In genomic region chr11:33614218-33614617, GRCm38 (mm10) we compare ENCODE assay signal across 8 mouse cellular contexts. TPM values are rescaled to one million over a fixed set of nuclear protein-coding genes. Genes with fewer than 3 reads are reported as not detected.
DNase-seq lines count a peak whose midpoint lies in the region; ATAC-seq and TF ChIP-seq lines count a peak whose summit lies in the region.

No protein-coding gene starts in this region.

- peak; percentile 72 for DNase-seq in CH12.LX (ENCODE audit: extremely low read depth)
- DNase-seq in brain, adult 2 months (ENCODE audit: low read depth, low spot score), result peak; percentile 65
- peak; percentile 78 for DNase-seq in forebrain, embryonic 10.5 days (ENCODE audit: extremely low spot score, low spot score)
- peak; percentile 78 to 84 for DNase-seq in heart, postnatal 10 days
- peak; percentile 52 to 67 for DNase-seq in kidney, postnatal 25 days
- DNase-seq in liver, embryonic 14.5 days (ENCODE audit: low read depth in 3 of 3, low spot score in 3 of 3), result peak in 1 of 3 experiments; percentile 1
- DNase-seq in thymus, adult 2 months, result peak; percentile 41

- WGBS in forebrain, embryonic 10.5 days, result 9% methylated on average over 15 of the region's 15 CpGs
- WGBS in liver, embryonic 14.5 days (ENCODE audit: insufficient replicate concordance), result 5% methylated on average over 15 of the region's 15 CpGs
- 7% methylated on average over 15 of the region's 15 CpGs for WGBS in neural tube, embryonic 14.5 days
- WGBS in thymus, adult 2 months, result 9% methylated on average over 15 of the region's 15 CpGs

- H3K4me1 ChIP-seq in CH12.LX (ENCODE audit: control insufficient read depth in 1 of 2, insufficient read depth in 2 of 2), result peaks cover 2 to 4% of the 10 kb centered on the region in 2 experiments; a peak in 1 of 4 replicates
- H3K4me1 ChIP-seq in forebrain, embryonic 10.5 days, result no peaks in the 10 kb centered on the region
- no peaks in the 10 kb centered on the region for H3K4me1 ChIP-seq in liver, embryonic 14.5 days (replicated peaks; ENCODE audit: control insufficient read depth in 2 of 2, insufficient read depth in 2 of 2, low read length in 1 of 2)
- H3K4me1 ChIP-seq in neural tube, embryonic 14.5 days (ENCODE audit: control insufficient read depth, insufficient read depth, low read length), result no peaks in the 10 kb centered on the region
- H3K4me1 ChIP-seq in thymus, adult 2 months (replicated peaks; ENCODE audit: control insufficient read depth, insufficient read depth, low read length), result no peaks in the 10 kb centered on the region

- ATAC-seq in liver, embryonic 14.5 days (ENCODE audit: insufficient read depth), result no peak
- ATAC-seq in neural tube, embryonic 14.5 days (ENCODE audit: low read depth), result peak; percentile 66

- in situ Hi-C loops in CH12.LX (cut with MboI; ENCODE audit: low pct_ligation_motif_present, low pct_unique_long_range_greater_than_20kb, low sequenced_read_pairs), result loop anchor here (5.0 kb wide), 1 partner anchor 437 kb away; no protein-coding TSS in a partner anchor

- no peaks in the 10 kb centered on the region for H3K27me3 ChIP-seq in CH12.LX (replicated peaks)
- H3K27me3 ChIP-seq in forebrain, embryonic 10.5 days (ENCODE audit: poor library complexity, severe bottlenecking), result peaks cover 4% of the 10 kb centered on the region; the same call in 1 of the 2 replicates
- H3K27me3 ChIP-seq in liver, embryonic 14.5 days (ENCODE audit: control insufficient read depth, insufficient read depth, low read length), result no peaks in the 10 kb centered on the region
- no peaks in the 10 kb centered on the region for H3K27me3 ChIP-seq in neural tube, embryonic 14.5 days (ENCODE audit: control insufficient read depth, insufficient read depth, low read length)
- H3K27me3 ChIP-seq in thymus, adult 2 months (ENCODE audit: control insufficient read depth, insufficient read depth, low read length), result no peaks in the 10 kb centered on the region

- peak; percentile 99 for TF ChIP-seq RAD21 in CH12.LX (IDR thresholded peaks at IDR 0.05; ENCODE audit: low read depth, low read length)

- no peaks in the 10 kb centered on the region for H3K79me2 ChIP-seq in CH12.LX (replicated peaks; ENCODE audit: control insufficient read depth, extremely low read depth, insufficient read depth, poor library complexity, severe bottlenecking)

- no peak overlapping the region for H3K9ac ChIP-seq in CH12.LX (ENCODE audit: insufficient read depth, low read depth)
- H3K9ac ChIP-seq in liver, embryonic 14.5 days (replicated peaks), result no peak overlapping the region
- H3K9ac ChIP-seq in neural tube, embryonic 14.5 days (replicated peaks; ENCODE audit: low read depth, low read length), result no peak overlapping the region

- peak; percentile 92 to 97 for TF ChIP-seq CTCF in CH12.LX (conservative IDR thresholded peaks at IDR 0.05 in 1 of 2, IDR thresholded peaks at IDR 0.05 in 1 of 2; ENCODE audit: low read depth in 2 of 2, low read length in 2 of 2)
- peak; percentile 85 for TF ChIP-seq CTCF in liver, embryonic 14.5 days (IDR thresholded peaks at IDR 0.05; ENCODE audit: low read depth)
- TF ChIP-seq CTCF in thymus, adult 2 months (IDR thresholded peaks at IDR 0.05; ENCODE audit: borderline replicate concordance, control insufficient read depth, extremely low read depth, insufficient read depth, low read length, poor library complexity), result peak; percentile 56; the same call in 1 of the 2 replicates

- no peaks in the 10 kb centered on the region for H3K9me3 ChIP-seq in CH12.LX (replicated peaks; ENCODE audit: low read length)
- H3K9me3 ChIP-seq in forebrain, embryonic 10.5 days, result no peaks in the 10 kb centered on the region
- H3K9me3 ChIP-seq in liver, embryonic 14.5 days (ENCODE audit: control insufficient read depth, low read length), result no peaks in the 10 kb centered on the region
- H3K9me3 ChIP-seq in neural tube, embryonic 14.5 days (ENCODE audit: control insufficient read depth, low read length), result no peaks in the 10 kb centered on the region

- H3K27ac ChIP-seq in CH12.LX (ENCODE audit: insufficient read depth, low read depth), result no peak overlapping the region
- H3K27ac ChIP-seq in forebrain, embryonic 10.5 days, result no peak overlapping the region
- no peak overlapping the region for H3K27ac ChIP-seq in liver, embryonic 14.5 days
- no peak overlapping the region for H3K27ac ChIP-seq in neural tube, embryonic 14.5 days (ENCODE audit: low read depth, low read length)
- H3K27ac ChIP-seq in thymus, adult 2 months (ENCODE audit: control insufficient read depth, insufficient read depth, low read length), result no peak overlapping the region

- TF ChIP-seq EP300 in CH12.LX (IDR thresholded peaks at IDR 0.05; ENCODE audit: low read length), result no peak
- TF ChIP-seq EP300 in liver, embryonic 14.5 days (IDR thresholded peaks at IDR 0.05; ENCODE audit: low read depth), result no peak

- H3K4me2 ChIP-seq in CH12.LX (ENCODE audit: insufficient read depth, low read depth, poor library complexity, severe bottlenecking), result no peak overlapping the region
- H3K4me2 ChIP-seq in liver, embryonic 14.5 days (ENCODE audit: low read depth), result no peak overlapping the region
- H3K4me2 ChIP-seq in neural tube, embryonic 14.5 days (ENCODE audit: low read depth, low read length), result no peak overlapping the region

- no peaks in the 10 kb centered on the region for H3K36me3 ChIP-seq in CH12.LX (replicated peaks in 1 of 2; ENCODE audit: control insufficient read depth in 1 of 2, insufficient read depth in 1 of 2, low read length in 1 of 2)
- no peaks in the 10 kb centered on the region for H3K36me3 ChIP-seq in forebrain, embryonic 10.5 days (replicated peaks)
- H3K36me3 ChIP-seq in liver, embryonic 14.5 days (replicated peaks; ENCODE audit: control insufficient read depth, insufficient read depth, low read depth), result no peaks in the 10 kb centered on the region
- H3K36me3 ChIP-seq in neural tube, embryonic 14.5 days (ENCODE audit: control insufficient read depth, insufficient read depth, low read length), result no peaks in the 10 kb centered on the region
- no peaks in the 10 kb centered on the region for H3K36me3 ChIP-seq in thymus, adult 2 months (ENCODE audit: control insufficient read depth, insufficient read depth, low read length)

- no peak for TF ChIP-seq POLR2A in CH12.LX (IDR thresholded peaks at IDR 0.05; ENCODE audit: low read depth, low read length)
- no peak for TF ChIP-seq POLR2A in thymus, adult 2 months (IDR thresholded peaks at IDR 0.05; ENCODE audit: control insufficient read depth, extremely low read depth, insufficient read depth, low read length, poor library complexity)

- dilution Hi-C loops in CH12.LX (cut with MboI; ENCODE audit: extremely low pct_ligation_motif_present, extremely low pct_unique_long_range_greater_than_20kb, low sequenced_read_pairs), result no loop called here

- intact Hi-C loops in heart, postnatal 10 days (cut with DNase I), result loop anchor here (1.0 to 10.0 kb wide), 4 partner anchors 279 to 438 kb away; no protein-coding TSS in a partner anchor

- no peak overlapping the region for H3K4me3 ChIP-seq in CH12.LX (replicated peaks in 1 of 3; ENCODE audit: low read depth in 2 of 3, low read length in 2 of 3, poor library complexity in 1 of 3)
- no peak overlapping the region for H3K4me3 ChIP-seq in forebrain, embryonic 10.5 days
- no peak overlapping the region for H3K4me3 ChIP-seq in liver, embryonic 14.5 days (ENCODE audit: insufficient read depth in 1 of 2, low read depth in 2 of 2, low read length in 2 of 2)
- no peak overlapping the region for H3K4me3 ChIP-seq in neural tube, embryonic 14.5 days (ENCODE audit: low read depth, low read length)
- no peak overlapping the region for H3K4me3 ChIP-seq in thymus, adult 2 months (ENCODE audit: control insufficient read depth, insufficient read depth, low read length)

TF ChIP-seq in CH12.LX, 34 proteins besides CTCF, POLR2A, EP300 and RAD21 (continues in another document):
- TF ChIP-seq E2F4 (IDR thresholded peaks at IDR 0.05; ENCODE audit: insufficient replicate concordance, low read depth, low read length) (0 out of 2 replicates have a peak, but pooled peaks have one; percentile 29), TCF12 (IDR thresholded peaks at IDR 0.05; ENCODE audit: low read depth, low read length) (no peak), ETS1 (conservative IDR thresholded peaks at IDR 0.05; ENCODE audit: low read depth, low read length) (no peak), CHD1 (IDR thresholded peaks at IDR 0.05; ENCODE audit: low read depth, low read length) (no peak), USF2 (conservative IDR thresholded peaks at IDR 0.05; ENCODE audit: low read depth, low read length) (no peak), ELF1 (IDR thresholded peaks at IDR 0.05; ENCODE audit: low read depth, low read length) (peak; percentile 33; the same call in 1 of the 2 replicates), NRF1 (IDR thresholded peaks at IDR 0.05; ENCODE audit: low read depth, low read length) (no peak), POLR2AphosphoS2 (IDR thresholded peaks at IDR 0.05; ENCODE audit: low read depth, low read length) (no peak), ZNF384 (IDR thresholded peaks at IDR 0.05; ENCODE audit: low read depth, low read length) (no peak), MAZ (IDR thresholded peaks at IDR 0.05; ENCODE audit: low read depth, low read length) (0 out of 2 replicates have a peak, but pooled peaks have one; percentile 33), JUND (conservative IDR thresholded peaks at IDR 0.05; ENCODE audit: low read depth, low read length) (no peak), NELFE (IDR thresholded peaks at IDR 0.05; ENCODE audit: low read depth, low read length) (peak; percentile 56; the same call in 1 of the 2 replicates)

RNA-seq across cellular contexts. Expression of gene D130052B06Rik, which starts 15.1 kb away (rescaled TPM):
- total RNA-seq in CH12.LX (2012; rRNA removed) (not detected in 2 replicates), CH12.LX (2014; rRNA removed) (not detected in 2 replicates)
- polyA plus RNA-seq in CH12.LX (2012; ENCODE audit: insufficient read length, low read depth), result not detected in 2 replicates
- not detected in 2 replicates for polyA plus RNA-seq in forebrain, embryonic 10.5 days (2016; fragmentation: Nextera tagmentation; extraction: Ambion mirVana)
- not detected for total RNA-seq in heart, postnatal 10 days (2021)
- polyA plus RNA-seq in liver, embryonic 14.5 days (2012; rRNA removed), result not detected in 2 replicates
- polyA plus RNA-seq in liver, embryonic 14.5 days (2014; fragmentation: Nextera tagmentation; extraction: Ambion mirVana), result not detected in 2 replicates
- polyA plus RNA-seq in neural tube, embryonic 14.5 days (2014; fragmentation: Nextera tagmentation; extraction: Ambion mirVana), result 0.33 TPM in 1 of 2 replicates, not detected in the other
- 0.09 TPM in 1 of 2 replicates, not detected in the other for polyA plus RNA-seq in thymus, adult 2 months (2012; rRNA removed)

RNA-seq across cellular contexts. Expression of gene Gabrp, which starts 35.5 kb away (rescaled TPM):
- total RNA-seq in CH12.LX (2012; rRNA removed) (not detected in 2 replicates), CH12.LX (2014; rRNA removed) (0.08 TPM in 2 replicates)
- not detected in 2 replicates for polyA plus RNA-seq in CH12.LX (2012; ENCODE audit: insufficient read length, low read depth)
- 1.5 and 1.6 TPM in 2 replicates for polyA plus RNA-seq in forebrain, embryonic 10.5 days (2016; fragmentation: Nextera tagmentation; extraction: Ambion mirVana)
- not detected for total RNA-seq in heart, postnatal 10 days (2021)
- 0.05 and 0.09 TPM in 2 replicates for polyA plus RNA-seq in liver, embryonic 14.5 days (2012; rRNA removed)
- not detected in 2 replicates for polyA plus RNA-seq in liver, embryonic 14.5 days (2014; fragmentation: Nextera tagmentation; extraction: Ambion mirVana)
- not detected in 2 replicates for polyA plus RNA-seq in neural tube, embryonic 14.5 days (2014; fragmentation: Nextera tagmentation; extraction: Ambion mirVana)
- polyA plus RNA-seq in thymus, adult 2 months (2012; rRNA removed), result 1.1 and 1.6 TPM in 2 replicates
